Mouse (Mus musculus) spleen, adult 2 months (tissue): ENCODE data around the gene Slco3a1.

ENCODE experiments used
- CTCF ChIP-seq: fragments of 200-500 bp; IDR thresholded peaks from 2 replicates; pipeline ENCODE4 v1.5.1; 2011; ENCODE audit warnings: mild to moderate bottlenecking, inconsistent platforms; ENCODE audit not compliant: insufficient read depth, insufficient read length, insufficient replicate concordance; ENCODE audit errors: extremely low read depth
- POLR2A ChIP-seq: fragments of 200-500 bp; IDR thresholded peaks from 2 replicates; pipeline ENCODE4 v1.6.1; 2011; ENCODE audit warnings: low read depth, low read length, inconsistent platforms

DNA sequence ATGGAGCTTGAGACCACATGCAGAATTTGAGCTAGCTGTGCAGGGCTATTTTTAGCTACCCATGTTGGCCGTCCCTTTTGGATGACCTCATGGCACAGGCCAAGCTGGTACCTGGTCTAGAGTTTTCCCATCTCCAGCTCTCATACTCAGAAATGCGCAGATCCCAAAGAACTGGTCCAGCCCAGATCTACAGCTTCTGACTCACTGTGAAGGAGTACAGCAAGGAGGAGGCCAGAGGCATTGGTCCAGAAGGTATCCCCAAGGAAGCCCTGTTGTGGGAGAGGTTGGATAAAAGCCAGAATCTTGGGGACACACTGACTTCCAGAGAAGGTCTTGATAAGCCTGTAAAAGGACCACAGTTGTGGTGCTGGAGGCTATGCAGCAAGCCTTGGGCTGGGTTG is 172.7 kb downstream of the Slco3a1 start:
- TF ChIP-seq CTCF (no peak), POLR2A (no peak)
